Mouse (Mus musculus) heart, embryonic 14.5 days (tissue): ENCODE data around the gene Gm10912. TPM values are rescaled to one million over a fixed set of nuclear protein-coding genes. Genes with fewer than 3 reads are reported as not detected.
A peak's percentile ranks its signal among the peaks of the same experiment; 100 is the strongest.
"Not testable (repeated sequence)": the region's sequence is repeated elsewhere in the genome, so short reads cannot be mapped to it uniquely, and the experiment has no call there.

Experiments
- ATAC-seq: fragments of 200-750 bp; cut with Nextera tagmentation; 2 replicates; pipeline ENCODE4 v1.8.0; 2017; ENCODE audit warnings: low read depth, moderate TSS enrichment; ENCODE audit not compliant: insufficient number of reproducible peaks, insufficient read depth, low FRiP score
- H3K27ac ChIP-seq, 2 experiments: fragments of 200-500 bp in 1 of 2; fragments of 300-500 bp in 1 of 2; sonication (generic) in 1 of 2; replicated peaks in 1 of 2; 2 replicates each; pipeline ENCODE4 v1.5.1; 2012 to 2014; ENCODE audit warnings: low read depth in 2 of 2, low read length in 2 of 2, control low read depth in 1 of 2, mild to moderate bottlenecking in 1 of 2, mixed read lengths in 1 of 2; ENCODE audit not compliant: control insufficient read depth in 1 of 2, insufficient read depth in 1 of 2
- H3K27me3 ChIP-seq: fragments of 300-500 bp; sonication (generic); 2 replicates; pipeline ENCODE4 v1.6.1; 2014; ENCODE audit warnings: mild to moderate bottlenecking, low read length, control low read depth; ENCODE audit not compliant: control insufficient read depth, insufficient read depth
- H3K36me3 ChIP-seq: fragments of 300-500 bp; sonication (generic); 2 replicates; pipeline ENCODE4 v1.6.1; 2014; ENCODE audit warnings: mild to moderate bottlenecking, control low read depth, low read length, mixed read lengths; ENCODE audit not compliant: control insufficient read depth, insufficient read depth
- H3K4me1 ChIP-seq, 2 experiments: fragments of 200-500 bp in 1 of 2; fragments of 300-500 bp in 1 of 2; sonication (generic) in 1 of 2; 2 replicates each; pipeline ENCODE4 v1.6.1; 2012 to 2014; ENCODE audit warnings: low read length in 2 of 2, control low read depth in 1 of 2, mixed read lengths in 1 of 2; ENCODE audit not compliant: control insufficient read depth in 2 of 2, insufficient read depth in 2 of 2
- H3K4me2 ChIP-seq: fragments of 300-500 bp; sonication (generic); 2 replicates; pipeline ENCODE4 v1.6.1; 2014; ENCODE audit warnings: mild to moderate bottlenecking, low read length
- H3K4me3 ChIP-seq, 2 experiments: fragments of 200-500 bp in 1 of 2; fragments of 300-500 bp in 1 of 2; sonication (generic) in 1 of 2; 2 replicates each; pipeline ENCODE4 v1.5.1; 2012 to 2014; ENCODE audit warnings: low read length in 2 of 2, mild to moderate bottlenecking in 2 of 2, control low read depth in 1 of 2, low read depth in 1 of 2, moderate library complexity in 1 of 2; ENCODE audit not compliant: control insufficient read depth in 1 of 2, insufficient read depth in 1 of 2
- H3K9ac ChIP-seq: fragments of 300-500 bp; sonication (generic); 2 replicates; pipeline ENCODE4 v1.6.1; 2014; ENCODE audit warnings: mild to moderate bottlenecking, low read length
- H3K9me3 ChIP-seq: fragments of 300-500 bp; sonication (generic); 2 replicates; pipeline ENCODE4 v1.6.1; 2016; ENCODE audit warnings: low read length, control low read depth; ENCODE audit not compliant: control insufficient read depth
- WGBS: fragments of 180-500 bp; shearing (Covaris S2); extraction: QIAGEN DNeasy Blood & Tissue Kit; methylation state at CpG from one replicate; pipeline ENCODE4 v1.1.7; 2014; 5-methylcytosine and 5-hydroxymethylcytosine counted together
- polyA plus RNA-seq: library from polyadenylated mRNA; unstranded; fragments of >200 nt; fragmentation: Nextera tagmentation; extraction: Ambion mirVana; gene quantifications from 2 replicates; pipeline ENCODE4 v1.2.1, GENCODE M21; 2014

Gm10912 gene
- polyA plus RNA-seq, 1 experiment from 2014 or later, result not detected

GRCm38 (mm10) chr2:104093305-104093704 lies 27.7 kb downstream of the Gm10912 start:
- WGBS, result 81% methylated on average over 2 of the region's 2 CpGs
- Histone ChIP-seq H3K36me3 (no peaks in the 10 kb centered on the region), H3K4me2 (no peak overlapping the region), H3K9me3 (no peaks in the 10 kb centered on the region), H3K4me1 (peaks cover 0 to 5% of the 10 kb centered on the region in 2 experiments; a peak in 2 of 4 replicates), H3K4me3 (no peak overlapping the region), H3K27ac (no peak overlapping the region), H3K9ac (no peak overlapping the region), H3K27me3 (no peaks in the 10 kb centered on the region)
- no peak for ATAC-seq

- peak; percentile 91 for ATAC-seq
- H3K9ac ChIP-seq, result peak within 1 kb of the TSS; percentile 74
- no peaks in the 10 kb centered on the region for H3K36me3 ChIP-seq
- peak within 1 kb of the TSS; percentile 45 to 67 for H3K4me3 ChIP-seq
- WGBS, result 1% methylated on average over 15 of the region's 15 CpGs
- peak within 1 kb of the TSS; percentile 87 to 97 for H3K27ac ChIP-seq
- peaks cover 2 to 13% of the 10 kb centered on the region in 2 experiments; a peak in 3 of 4 replicates for H3K4me1 ChIP-seq
- H3K9me3 ChIP-seq, result no peaks in the 10 kb centered on the region
- H3K4me2 ChIP-seq, result peak within 1 kb of the TSS; percentile 62
- no peaks in the 10 kb centered on the region for H3K27me3 ChIP-seq
Measured at GRCm38 (mm10) chr2:104095741-104096213, 30.2 kb downstream of the Gm10912 start, which contains the start of gene Cd59a. Gene Cd59a (plus strand): TSS chr2:104095801.

- Histone ChIP-seq H3K9ac (peak overlapping the region; percentile 74), H3K36me3 (no peaks in the 10 kb centered on the region), H3K9me3 (no peaks in the 10 kb centered on the region), H3K27ac (peak overlapping the region; percentile 87 to 97), H3K27me3 (no peaks in the 10 kb centered on the region), H3K4me3 (peak overlapping the region; percentile 45 to 67), H3K4me1 (peaks cover 2 to 13% of the 10 kb centered on the region in 2 experiments; a peak in 3 of 4 replicates), H3K4me2 (peak overlapping the region; percentile 62)
- 15% methylated on average over 10 of the region's 10 CpGs for WGBS
- ATAC-seq, result no peak
Measured at GRCm38 (mm10) chr2:104096256-104096655, 30.6 kb downstream of the Gm10912 start.

GRCm38 (mm10) chr2:104096796-104097195 lies 31.2 kb downstream of the Gm10912 start:
- H3K27ac ChIP-seq, result peak overlapping the region; percentile 87 to 97; a peak in 3 of 4 replicates
- H3K27me3 ChIP-seq, H3K36me3 ChIP-seq, ATAC-seq, H3K9me3 ChIP-seq: not testable (repeated sequence)
- peak overlapping the region; percentile 74 for H3K9ac ChIP-seq
- peaks cover 2 to 13% of the 10 kb centered on the region in 2 experiments; a peak in 3 of 4 replicates for H3K4me1 ChIP-seq
- H3K4me3 ChIP-seq, result peak overlapping the region in 1 of 2 experiments; percentile 45; a peak in 2 of 4 replicates
- 40% methylated on average over 1 of the region's 1 CpGs for WGBS
- peak overlapping the region; percentile 62 for H3K4me2 ChIP-seq

- 91% methylated on average over 4 of the region's 4 CpGs for WGBS
Measured at GRCm38 (mm10) chr2:104097396-104097795, 31.8 kb downstream of the Gm10912 start.

GRCm38 (mm10) chr2:104098529-104099230 lies 33.1 kb downstream of the Gm10912 start:
- WGBS, result 1% methylated on average over 3 of the region's 3 CpGs
- H3K27me3 ChIP-seq, result no peaks in the 10 kb centered on the region
- no peaks in the 10 kb centered on the region for H3K9me3 ChIP-seq
- H3K4me2 ChIP-seq, result peak overlapping the region; percentile 34
- peak; percentile 25; the same call in 1 of the 2 replicates for ATAC-seq
- H3K9ac ChIP-seq, result no peak overlapping the region
- H3K36me3 ChIP-seq, result no peaks in the 10 kb centered on the region
- peak overlapping the region; percentile 14 to 62; a peak in 3 of 4 replicates for H3K27ac ChIP-seq
- no peak overlapping the region for H3K4me3 ChIP-seq
- peaks cover 7 to 27% of the 10 kb centered on the region in 2 experiments for H3K4me1 ChIP-seq

More at GRCm38 (mm10) chr2:104097396-104097795, 31.8 kb downstream of the Gm10912 start:
- not testable (repeated sequence) for H3K9ac ChIP-seq, H3K36me3 ChIP-seq, ATAC-seq, H3K9me3 ChIP-seq, H3K27me3 ChIP-seq
- Histone ChIP-seq H3K4me2 (peak overlapping the region; percentile 62), H3K4me1 (peaks cover 3 to 15% of the 10 kb centered on the region in 2 experiments), H3K4me3 (0 out of 4 replicates have a peak overlapping the region, but pooled peaks of 1 of the 2 experiments have one; percentile 45), H3K27ac (0 out of 4 replicates have a peak overlapping the region, but pooled peaks of 1 of the 2 experiments have one; percentile 24)

GRCm38 (mm10) chr2:104099231-104099585 lies 33.6 kb downstream of the Gm10912 start:
- Histone ChIP-seq H3K4me1 (peaks cover 7 to 27% of the 10 kb centered on the region in 2 experiments), H3K9me3 (no peaks in the 10 kb centered on the region), H3K27ac (peak overlapping the region; percentile 12 to 62; a peak in 3 of 4 replicates)

More at GRCm38 (mm10) chr2:104099231-104099585, 33.6 kb downstream of the Gm10912 start:
- no peak for ATAC-seq
- 93% methylated on average over 2 of the region's 2 CpGs for WGBS
- H3K27me3 ChIP-seq, result no peaks in the 10 kb centered on the region
- H3K9ac ChIP-seq, result no peak overlapping the region
- H3K4me3 ChIP-seq, result no peak overlapping the region
- H3K4me2 ChIP-seq, result peak overlapping the region; percentile 34
- H3K36me3 ChIP-seq, result 0 out of 2 replicates have a peak, but pooled peaks cover under 1% of the 10 kb centered on the region
